ENCODE assay signal across 8 mouse cellular contexts in the genomic region with DNA sequence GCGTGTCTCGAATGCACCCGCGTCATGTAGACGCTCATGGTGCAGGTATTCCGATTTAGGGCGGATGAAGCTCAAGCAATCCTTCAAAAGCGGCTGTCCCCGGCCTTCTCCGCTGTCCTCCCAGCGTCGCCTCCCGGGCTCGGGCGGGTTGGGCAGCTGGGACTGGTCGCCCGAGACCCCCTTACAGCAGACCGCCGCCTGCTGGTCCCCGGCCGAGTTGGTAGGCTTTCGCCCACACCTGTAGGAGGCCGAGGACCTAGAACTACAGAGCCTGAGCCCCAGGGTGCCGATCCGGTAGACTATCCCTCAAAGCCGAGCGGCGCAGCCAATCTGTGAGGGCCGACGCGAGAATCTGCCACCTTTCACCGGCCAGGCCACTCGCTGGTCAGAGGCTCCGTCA. TPM values are rescaled to one million over a fixed set of nuclear protein-coding genes. Genes with fewer than 3 reads are reported as not detected.
DNase-seq lines count a peak whose midpoint lies in the region; ATAC-seq and TF ChIP-seq lines count a peak whose summit lies in the region.

A gene (minus strand): TSS at position 335 of the 400 bp plus-strand sequence.

- H3K4me3 ChIP-seq in intestine, embryonic 15.5 days (replicated peaks): peak within 1 kb of the TSS; percentile 54
- peak within 1 kb of the TSS; percentile 68 to 94 for H3K4me3 ChIP-seq in liver, embryonic 14.5 days (ENCODE audit: insufficient read depth in 1 of 2, low read depth in 2 of 2, low read length in 2 of 2)

- peak; percentile 30; the same call in 1 of the 2 replicates for TF ChIP-seq CTCF in brain, embryonic 14.5 days (IDR thresholded peaks at IDR 0.05; ENCODE audit: borderline replicate concordance, extremely low read depth, insufficient read depth, insufficient read length)
- no peak; the same call in 1 of the 2 replicates for TF ChIP-seq CTCF in liver, embryonic 14.5 days (IDR thresholded peaks at IDR 0.05; ENCODE audit: low read depth)

- TF ChIP-seq EP300 in liver, embryonic 14.5 days (IDR thresholded peaks at IDR 0.05; ENCODE audit: low read depth): no peak

- H3K9ac ChIP-seq in intestine, embryonic 15.5 days: peak within 1 kb of the TSS; percentile 61
- peak within 1 kb of the TSS; percentile 90 for H3K9ac ChIP-seq in liver, embryonic 14.5 days (replicated peaks)

- no peak for TF ChIP-seq POLR2A in brain, embryonic 14.5 days (IDR thresholded peaks at IDR 0.05; ENCODE audit: borderline replicate concordance, extremely low read depth, insufficient read depth, insufficient read length, poor library complexity, severe bottlenecking)

- peak; percentile 46 for ATAC-seq in intestine, embryonic 15.5 days
- peak; percentile 5 for ATAC-seq in liver, embryonic 14.5 days (ENCODE audit: insufficient read depth)
- no peak for ATAC-seq in neutrophil, adult 5-6 weeks (ENCODE audit: extremely low read depth, insufficient number of reproducible peaks, low FRiP score, poor library complexity, severe bottlenecking)

- peak within 1 kb of the TSS; percentile 58; the same call in 1 of the 2 replicates for H3K27ac ChIP-seq in intestine, embryonic 15.5 days
- peak within 1 kb of the TSS; percentile 95 for H3K27ac ChIP-seq in liver, embryonic 14.5 days

- under 1% methylated on average over 34 of the region's 34 CpGs for WGBS in intestine, embryonic 15.5 days
- WGBS in liver, embryonic 14.5 days (ENCODE audit: insufficient replicate concordance): 4% methylated on average over 34 of the region's 34 CpGs

- H3K4me2 ChIP-seq in intestine, embryonic 15.5 days (replicated peaks): peak within 1 kb of the TSS; percentile 99
- peak within 1 kb of the TSS; percentile 75 for H3K4me2 ChIP-seq in liver, embryonic 14.5 days (ENCODE audit: low read depth)

- H3K4me1 ChIP-seq in intestine, embryonic 15.5 days (replicated peaks): peaks cover 21% of the 10 kb centered on the region
- peaks cover 28% of the 10 kb centered on the region in 2 experiments for H3K4me1 ChIP-seq in liver, embryonic 14.5 days (replicated peaks; ENCODE audit: control insufficient read depth in 2 of 2, insufficient read depth in 2 of 2, low read length in 1 of 2)

- peak; percentile 40 for DNase-seq in right cerebral cortex, postnatal 14 days
- no peak for DNase-seq in right cerebral cortex, adult 2 months (ENCODE audit: low spot score in 2 of 2)
- DNase-seq in brain, embryonic 14.5 days (ENCODE audit: low read depth): peak; percentile 39
- no peak for DNase-seq in gastrocnemius, postnatal 25 days
- no peak for DNase-seq in liver, embryonic 14.5 days (ENCODE audit: low read depth in 3 of 3, low spot score in 3 of 3)
- DNase-seq in urinary bladder, postnatal 10 days (ENCODE audit: low spot score): no peak

- H3K36me3 ChIP-seq in intestine, embryonic 15.5 days: peaks cover 6% of the 10 kb centered on the region; the same call in 1 of the 2 replicates
- H3K36me3 ChIP-seq in liver, embryonic 14.5 days (replicated peaks; ENCODE audit: control insufficient read depth, insufficient read depth, low read depth): peaks cover 29% of the 10 kb centered on the region

- peaks cover 27% of the 10 kb centered on the region for H3K27me3 ChIP-seq in intestine, embryonic 15.5 days (replicated peaks)
- peaks cover 15% of the 10 kb centered on the region for H3K27me3 ChIP-seq in liver, embryonic 14.5 days (ENCODE audit: control insufficient read depth, insufficient read depth, low read length)

- H3K9me3 ChIP-seq in intestine, embryonic 15.5 days: no peaks in the 10 kb centered on the region
- H3K9me3 ChIP-seq in liver, embryonic 14.5 days (ENCODE audit: control insufficient read depth, low read length): no peaks in the 10 kb centered on the region

RNA-seq across cellular contexts. Expression of the gene that starts here (rescaled TPM):
- polyA plus RNA-seq in brain, embryonic 14.5 days (2012; rRNA removed): 3.3 and 7.9 TPM in 2 replicates
- 100 to 1,000 TPM; 749 to 982 TPM for total RNA-seq in gastrocnemius, postnatal 25 days (2021)
- polyA plus RNA-seq in intestine, embryonic 15.5 days (2015; fragmentation: Nextera tagmentation; extraction: Ambion mirVana): 122 and 131 TPM in 2 replicates
- 155 and 168 TPM in 2 replicates for polyA plus RNA-seq in liver, embryonic 14.5 days (2012; rRNA removed)
- polyA plus RNA-seq in liver, embryonic 14.5 days (2014; fragmentation: Nextera tagmentation; extraction: Ambion mirVana): 346 and 362 TPM in 2 replicates
- 77.0 and 83.7 TPM in 2 replicates for total RNA-seq in neutrophil, adult 5-6 weeks (2017)

Comparison
In these comparisons a context has a peak if more than half of its experiments do, and no peak if none do; other contexts are left out.
1. RNA of the gene that starts here (polyA plus RNA-seq): 155 to 362 TPM in liver, embryonic 14.5 days and 122 to 131 TPM in intestine, embryonic 15.5 days; 3.3 to 7.9 TPM in brain, embryonic 14.5 days; every median in the first group is over 10 times any median in the second.
2. DNase-seq: peak in right cerebral cortex, postnatal 14 days (single experiment) and brain, embryonic 14.5 days (single experiment); none in right cerebral cortex, adult 2 months (0 of 2), gastrocnemius, postnatal 25 days (single experiment), liver, embryonic 14.5 days (0 of 3) and urinary bladder, postnatal 10 days (single experiment).